Mouse (Mus musculus) gonadal fat pad, adult 2 months (tissue): Measurements from ENCODE around the gene Nadsyn1. TPM values are rescaled to one million over a fixed set of nuclear protein-coding genes. Genes with fewer than 3 reads are reported as not detected.

Source experiments
- DNase-seq: peaks from one replicate; pipeline ENCODE4 v3.0.0-alpha.2; 2012; ENCODE audit warnings: low read depth
- polyA plus RNA-seq: library from polyadenylated mRNA; depleted of rRNA; stranded (reverse); fragments of >200 nt; gene quantifications from 2 replicates; pipeline ENCODE4 v1.2.3, GENCODE M21; 2012

Nadsyn1 gene
- polyA plus RNA-seq, 1 experiment, result 11.5 TPM

DNA sequence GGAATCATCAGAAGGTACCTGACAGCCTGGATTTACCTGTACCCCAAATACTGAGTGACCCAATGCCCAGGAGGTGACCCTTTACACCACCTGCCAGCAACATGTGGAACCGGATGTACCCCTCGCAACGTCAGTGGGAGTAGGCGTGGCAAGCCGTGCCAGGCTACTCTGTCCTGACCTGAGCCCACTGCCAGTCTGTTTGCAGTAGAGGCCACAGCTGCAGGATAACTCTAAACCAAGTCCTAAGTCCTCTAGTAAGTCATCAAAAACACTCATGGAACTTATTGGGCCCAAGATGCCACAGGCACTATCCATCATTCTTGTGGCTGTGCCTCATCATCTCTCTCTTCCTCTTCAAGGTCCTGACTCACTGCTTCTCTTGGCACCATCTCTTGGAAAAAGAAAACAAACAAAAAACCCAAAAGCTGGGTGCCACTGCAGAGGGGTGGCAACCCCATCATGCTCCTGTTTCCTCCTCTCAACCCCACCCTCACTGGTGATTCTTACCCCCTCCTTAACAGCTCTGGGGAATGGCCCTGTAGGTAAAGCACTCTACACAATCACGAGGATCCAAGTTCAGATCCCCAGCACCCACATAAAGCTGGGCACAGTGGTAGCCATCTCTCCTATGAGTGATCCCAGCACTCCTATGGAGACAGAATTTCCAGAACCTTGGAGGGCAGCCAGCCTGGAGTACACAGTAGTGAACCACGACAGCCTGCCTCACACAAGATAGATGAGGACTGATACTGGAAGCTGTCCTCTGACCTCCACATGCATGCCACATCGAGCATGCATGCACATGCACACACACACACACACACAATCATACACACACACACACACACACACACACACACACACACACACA lies 21.2 kb downstream of the Nadsyn1 start:
- DNase-seq, result no peak

- no peak for DNase-seq
Measured at GRCm38 (mm10) chr7:143800770-143801169, 21.9 kb downstream of the Nadsyn1 start.

- DNase-seq, result no peak
Measured at GRCm38 (mm10) chr7:143798783-143799182, 23.9 kb downstream of the Nadsyn1 start.

DNA sequence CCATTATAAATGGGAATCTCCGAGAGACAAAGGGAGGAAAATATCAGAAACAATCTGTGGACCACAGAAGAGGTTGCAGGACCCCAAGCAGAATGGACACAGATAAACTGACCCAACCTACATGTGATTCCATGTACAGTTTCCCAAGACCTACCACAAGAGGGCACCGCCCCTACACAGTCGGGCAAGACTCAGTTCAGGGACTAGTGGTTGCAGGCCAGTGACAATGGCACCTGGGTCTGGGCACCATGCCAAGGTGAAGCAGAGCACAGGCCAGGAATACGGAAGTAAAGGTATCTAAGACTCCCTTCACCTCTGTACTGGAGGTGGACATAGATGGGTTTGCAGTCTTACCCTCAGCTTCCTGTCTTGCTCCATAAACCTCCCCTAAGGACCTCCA lies 29.5 kb downstream of the Nadsyn1 start:
- DNase-seq, result no peak

DNA sequence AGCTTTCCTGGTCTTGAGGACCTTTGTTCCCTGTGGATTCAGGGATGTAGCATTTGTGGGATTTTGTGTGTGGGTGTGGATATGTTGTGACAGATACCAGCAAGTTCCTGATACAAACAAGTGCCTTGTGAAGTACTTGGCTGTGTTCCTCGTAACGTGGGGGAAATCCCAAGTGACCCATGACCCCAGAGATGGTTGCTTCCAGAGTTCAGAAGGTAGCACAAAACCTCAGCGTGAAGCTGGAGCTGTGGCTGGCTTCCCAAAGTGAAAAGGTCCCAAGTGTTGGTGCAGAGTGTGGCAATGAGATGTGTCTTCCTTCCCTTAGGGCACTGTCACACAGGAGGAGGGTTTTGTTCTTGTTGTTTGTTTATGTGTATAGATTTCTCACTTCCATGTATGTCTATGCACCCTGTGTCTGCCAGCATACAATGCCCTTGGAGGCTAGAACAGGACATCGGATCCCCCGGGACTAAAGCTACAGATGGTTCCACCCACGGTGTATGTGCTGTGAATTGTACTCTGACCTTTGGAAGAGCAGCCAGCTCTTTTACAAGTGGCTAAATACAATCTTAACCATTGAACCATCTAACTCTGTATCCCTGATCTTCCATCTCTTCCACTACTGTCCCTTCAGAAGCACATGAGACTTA lies 30.2 kb downstream of the Nadsyn1 start:
- no peak for DNase-seq

GRCm38 (mm10) chr7:143783996-143784829 lies 38.4 kb downstream of the Nadsyn1 start, which contains the start of gene Mrgpre:
Gene Mrgpre (minus strand): TSS chr7:143784500.
- DNase-seq, result no peak

- no peak for DNase-seq
Measured at GRCm38 (mm10) chr7:143783378-143783995, 39.2 kb downstream of the Nadsyn1 start.

GRCm38 (mm10) chr7:143777375-143777774 lies 45.3 kb downstream of the Nadsyn1 start:
- DNase-seq, result no peak

DNA sequence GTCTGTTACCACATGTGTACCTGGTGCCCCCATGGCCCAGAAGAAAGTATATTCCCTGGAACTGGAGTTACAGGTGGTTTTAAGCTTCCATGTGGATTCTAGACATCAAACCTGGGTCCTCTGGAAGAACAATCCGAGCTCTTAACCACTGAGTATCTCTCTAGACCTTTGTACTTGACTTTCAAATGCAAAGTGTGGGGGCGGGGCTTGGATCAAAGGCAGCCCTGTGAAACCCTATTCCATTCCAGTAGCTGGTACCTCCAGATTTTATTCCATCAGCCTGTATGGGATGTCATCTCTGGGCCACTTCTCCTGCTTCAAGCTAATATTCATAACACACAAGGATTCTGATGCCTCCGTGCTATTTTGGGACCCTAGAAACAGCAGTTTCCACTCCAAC lies 46.5 kb downstream of the Nadsyn1 start:
- DNase-seq, result no peak

- DNase-seq, result no peak
Measured at GRCm38 (mm10) chr7:143769461-143769860, 53.2 kb downstream of the Nadsyn1 start.

- no peak for DNase-seq
Measured at GRCm38 (mm10) chr7:143768267-143768666, 54.4 kb downstream of the Nadsyn1 start.

- no peak for DNase-seq
Measured at GRCm38 (mm10) chr7:143766893-143767292, 55.8 kb downstream of the Nadsyn1 start, which contains the start of gene Mrgprg. Gene Mrgprg (minus strand): TSS chr7:143766993.

DNA sequence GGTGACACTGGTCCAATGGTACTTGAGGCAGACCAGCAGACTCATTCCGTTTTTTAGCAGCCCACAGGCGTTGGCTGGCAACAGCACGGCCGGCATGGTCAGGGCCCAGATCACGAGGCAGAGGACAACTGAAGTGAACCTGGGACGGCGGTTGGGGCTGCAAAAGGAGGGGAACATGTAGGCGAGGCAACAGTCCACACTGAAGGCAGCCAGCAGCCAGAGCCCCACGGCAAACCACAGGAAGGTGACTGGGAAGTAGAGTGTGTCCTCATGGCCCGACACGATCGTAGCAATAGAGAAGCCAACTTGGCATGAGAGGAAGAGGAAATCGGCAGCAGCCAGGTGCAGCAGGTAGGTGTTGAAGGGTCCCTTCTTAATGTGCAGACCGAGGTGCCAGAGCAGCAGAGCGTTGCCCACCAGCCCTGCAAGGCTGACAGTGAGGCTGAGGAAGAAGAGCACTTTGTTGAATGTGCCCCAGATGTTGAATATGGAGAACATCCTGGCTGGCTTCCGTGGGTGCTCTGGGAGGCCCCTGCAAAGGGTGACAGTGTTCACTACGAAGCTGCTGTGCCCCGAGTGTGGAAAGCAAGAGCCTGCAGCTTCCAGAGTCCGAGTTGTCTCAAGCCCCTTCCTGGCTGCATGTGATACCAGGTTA lies 57.6 kb downstream of the Nadsyn1 start:
- DNase-seq, result no peak

- DNase-seq, result no peak
Measured at GRCm38 (mm10) chr7:143763794-143764193, 58.9 kb downstream of the Nadsyn1 start.

GRCm38 (mm10) chr7:143758956-143759355 lies 63.7 kb downstream of the Nadsyn1 start:
- DNase-seq, result no peak

DNA sequence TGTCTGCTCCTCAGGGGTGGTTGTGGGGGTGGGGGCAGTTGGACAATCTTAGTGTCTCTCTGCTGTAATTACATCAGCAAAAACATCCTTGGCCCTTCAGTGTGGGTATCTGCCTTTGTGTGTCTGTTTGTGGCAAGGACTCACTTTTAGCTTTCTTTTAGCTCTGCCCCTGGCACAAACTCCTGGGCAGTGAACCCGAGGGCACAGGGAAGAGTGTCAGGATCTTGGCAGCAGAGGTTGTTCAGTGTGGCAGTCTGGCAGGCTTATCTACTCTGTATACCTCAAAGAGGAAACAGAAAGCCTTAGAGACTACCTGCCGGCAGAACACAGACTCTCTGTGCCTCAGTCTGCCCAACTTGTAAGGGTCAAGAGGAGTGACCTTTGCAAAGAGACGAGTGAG lies 65.0 kb downstream of the Nadsyn1 start:
- DNase-seq, result no peak

DNA sequence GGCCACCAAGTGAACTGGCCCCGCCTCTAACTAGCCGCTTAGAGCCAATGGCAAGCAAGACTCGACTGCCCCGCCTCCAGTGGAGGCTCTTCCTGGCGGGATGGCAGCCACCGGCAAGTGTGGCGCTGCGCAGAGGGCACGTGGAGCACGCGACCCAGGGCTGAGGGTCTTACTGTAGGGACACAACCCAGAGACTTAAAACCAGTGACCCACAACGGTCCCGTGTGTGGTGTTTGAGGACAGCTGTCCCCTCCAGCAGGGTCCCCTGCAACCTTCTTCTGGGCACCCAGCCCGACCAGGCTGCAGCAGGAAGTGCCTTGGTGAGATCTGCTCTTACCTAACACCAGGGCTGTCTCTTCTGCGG lies 65.6 kb downstream of the Nadsyn1 start:
- DNase-seq, result no peak

DNA sequence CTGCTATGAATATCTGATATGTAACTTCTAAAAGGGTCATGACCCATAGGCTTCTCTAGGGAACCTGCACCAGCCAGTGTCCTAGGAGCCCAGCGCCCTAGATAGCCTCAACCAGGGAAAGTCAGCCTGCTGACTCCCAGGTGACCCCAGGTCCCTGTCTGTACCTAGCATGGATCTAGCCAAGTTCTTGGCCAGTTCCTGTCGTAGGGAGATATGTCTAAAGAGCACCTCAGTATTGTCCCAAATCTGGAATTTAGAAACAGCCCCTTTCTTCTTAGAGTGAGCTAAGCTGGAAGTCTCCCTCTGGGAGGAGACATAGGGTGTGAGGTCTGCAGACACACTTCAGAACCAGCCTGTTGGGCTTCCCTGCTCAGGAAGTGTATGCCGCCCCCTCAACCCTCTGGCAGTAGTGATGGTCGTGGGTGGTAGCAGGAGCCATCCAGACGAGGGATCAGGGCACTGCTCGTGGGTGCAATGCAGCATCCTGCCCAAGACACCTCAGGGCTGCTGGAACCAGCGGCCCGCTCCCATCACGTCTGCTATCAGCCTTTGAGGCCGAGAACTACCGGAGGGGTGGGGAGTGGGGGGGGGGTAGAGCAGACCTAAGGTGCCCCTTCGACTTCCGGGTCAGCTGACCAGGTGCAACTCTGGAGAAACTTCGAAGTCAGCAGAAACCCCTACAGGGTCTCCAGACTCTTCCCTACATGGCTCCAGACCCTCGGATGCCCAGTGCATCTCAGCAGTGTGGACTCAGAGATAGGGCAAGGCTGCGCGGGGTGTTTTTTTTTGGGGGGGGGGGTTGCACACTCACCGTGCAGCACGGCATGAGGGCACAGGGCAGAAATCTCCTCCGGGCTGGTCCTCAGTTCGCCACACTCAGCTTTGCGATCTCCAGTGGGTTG lies 66.3 kb downstream of the Nadsyn1 start, which contains the start of gene Osbpl5:
Gene Osbpl5 (minus strand): TSS at position 861 of the 902 bp plus-strand sequence.
- DNase-seq, result no peak

DNA sequence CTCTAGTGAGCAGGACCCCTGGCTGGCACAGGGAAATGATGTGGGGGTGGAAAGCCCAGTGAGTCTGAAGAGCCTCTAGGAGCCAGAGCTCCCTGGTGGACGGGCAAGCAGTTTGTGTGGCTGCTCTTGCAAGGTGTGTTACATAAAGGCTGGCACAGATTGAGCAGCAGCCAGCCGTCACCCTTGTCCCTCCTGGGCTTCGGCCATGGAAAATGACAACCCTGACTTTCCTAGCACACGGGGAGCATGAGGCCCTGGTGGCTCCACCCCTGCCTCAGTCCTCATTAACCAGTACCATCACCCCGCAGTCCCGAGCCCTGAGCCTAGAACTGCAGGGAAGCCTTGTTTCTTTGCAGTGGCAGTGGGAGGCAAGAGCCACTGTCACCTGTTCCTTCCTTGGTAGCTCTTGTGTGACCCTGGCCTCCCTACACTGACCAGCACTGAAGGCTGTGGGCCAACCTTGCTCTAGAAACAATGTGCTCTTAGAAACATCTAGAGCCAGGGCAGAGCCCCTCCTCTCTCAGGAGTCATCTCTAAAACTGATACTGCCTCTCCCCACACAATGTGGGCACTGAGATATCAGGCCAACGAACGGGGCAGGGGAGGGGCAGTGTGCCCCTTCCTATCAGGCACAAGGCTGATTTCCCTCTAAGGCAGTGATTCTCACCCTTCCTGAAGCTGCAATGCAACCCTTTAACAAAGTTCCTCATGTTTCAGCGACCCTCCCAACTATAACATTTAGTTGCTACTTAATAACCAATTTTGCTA lies 67.1 kb downstream of the Nadsyn1 start:
- DNase-seq, result no peak
